Mouse (Mus musculus) heart, embryonic 12.5 days (tissue): ENCODE measurements around the gene Klrb1c. TPM values are rescaled to one million over a fixed set of nuclear protein-coding genes. Genes with fewer than 3 reads are reported as not detected.
A peak's percentile ranks its signal among the peaks of the same experiment; 100 is the strongest.

Source experiments
- ATAC-seq: fragments of 200-750 bp; cut with Nextera tagmentation; 2 replicates; pipeline ENCODE4 v1.8.0; 2017; ENCODE audit warnings: moderate TSS enrichment, moderate library complexity; ENCODE audit not compliant: insufficient number of reproducible peaks, low FRiP score
- H3K27ac ChIP-seq: fragments of 300-500 bp; sonication (generic); 2 replicates; pipeline ENCODE4 v1.5.1; 2016; ENCODE audit warnings: mild to moderate bottlenecking, moderate library complexity; ENCODE audit not compliant: poor library complexity, severe bottlenecking
- H3K27me3 ChIP-seq: fragments of 300-500 bp; sonication (generic); replicated peaks from 2 replicates; pipeline ENCODE4 v1.6.1; 2016; ENCODE audit warnings: mild to moderate bottlenecking, moderate library complexity
- H3K36me3 ChIP-seq: fragments of 300-500 bp; sonication (generic); 2 replicates; pipeline ENCODE4 v1.6.1; 2016; ENCODE audit warnings: mild to moderate bottlenecking, moderate library complexity
- H3K4me1 ChIP-seq: fragments of 300-500 bp; sonication (generic); replicated peaks from 2 replicates; pipeline ENCODE4 v1.6.1; 2016; ENCODE audit warnings: mild to moderate bottlenecking
- H3K4me2 ChIP-seq: fragments of 300-500 bp; sonication (generic); 2 replicates; pipeline ENCODE4 v1.6.1; 2016; ENCODE audit warnings: mild to moderate bottlenecking, moderate library complexity
- H3K4me3 ChIP-seq: fragments of 300-500 bp; sonication (generic); 2 replicates; pipeline ENCODE4 v1.5.1; 2016; ENCODE audit warnings: mild to moderate bottlenecking
- H3K9ac ChIP-seq: fragments of 300-500 bp; sonication (generic); 2 replicates; pipeline ENCODE4 v1.6.1; 2016; ENCODE audit warnings: mild to moderate bottlenecking, moderate library complexity
- H3K9me3 ChIP-seq: fragments of 300-500 bp; sonication (generic); replicated peaks from 2 replicates; pipeline ENCODE4 v1.6.1; 2016; ENCODE audit warnings: mild to moderate bottlenecking, moderate library complexity
- WGBS: fragments of 180-500 bp; shearing (Covaris S2); methylation state at CpG from one replicate; pipeline ENCODE4 v1.1.7; 2016; 5-methylcytosine and 5-hydroxymethylcytosine counted together
- polyA plus RNA-seq: library from polyadenylated mRNA; unstranded; fragments of >200 nt; fragmentation: Nextera tagmentation; extraction: Ambion mirVana; gene quantifications from 2 replicates; pipeline ENCODE4 v1.2.1, GENCODE M21; 2016

Gene Klrb1c
- polyA plus RNA-seq: not detected in 2 replicates

- H3K4me1 ChIP-seq: peaks cover 5% of the 10 kb centered on the region; the same call in 1 of the 2 replicates
- H3K9me3 ChIP-seq: no peaks in the 10 kb centered on the region
- H3K27me3 ChIP-seq: no peaks in the 10 kb centered on the region
- no peak within 1 kb of the TSS for H3K4me2 ChIP-seq
- no peak within 1 kb of the TSS for H3K27ac ChIP-seq
- H3K36me3 ChIP-seq: no peaks in the 10 kb centered on the region
- ATAC-seq: no peak
- 77% methylated on average over 2 of the region's 2 CpGs for WGBS
- H3K9ac ChIP-seq: no peak within 1 kb of the TSS
- no peak within 1 kb of the TSS for H3K4me3 ChIP-seq
Observed at GRCm38 (mm10) chr6:128789115-128789514, at the start of gene Klrb1c. Gene Klrb1c (minus strand): TSS chr6:128789215.

GRCm38 (mm10) chr6:128837454-128838341 is 48.7 kb upstream of the Klrb1c start:
- H3K4me1 ChIP-seq: peaks cover 14% of the 10 kb centered on the region
- no peaks in the 10 kb centered on the region for H3K9me3 ChIP-seq
- H3K36me3 ChIP-seq: no peaks in the 10 kb centered on the region
- peak overlapping the region; percentile 71 for H3K4me3 ChIP-seq
- peak overlapping the region; percentile 90 for H3K4me2 ChIP-seq
- peak overlapping the region; percentile 63; the same call in 1 of the 2 replicates for H3K27ac ChIP-seq
- no peaks in the 10 kb centered on the region for H3K27me3 ChIP-seq
- H3K9ac ChIP-seq: peak overlapping the region; percentile 49
- WGBS: 2% methylated on average over 14 of the region's 14 CpGs
- peak; percentile 27 for ATAC-seq

- no peak for ATAC-seq
- H3K4me1 ChIP-seq: peaks cover 11% of the 10 kb centered on the region
- peak overlapping the region; percentile 90 for H3K4me2 ChIP-seq
- no peaks in the 10 kb centered on the region for H3K36me3 ChIP-seq
- no peaks in the 10 kb centered on the region for H3K27me3 ChIP-seq
- no peak overlapping the region for H3K27ac ChIP-seq
- H3K9ac ChIP-seq: peak overlapping the region; percentile 49; the same call in 1 of the 2 replicates
- H3K4me3 ChIP-seq: peak overlapping the region; percentile 71
- WGBS: 82% methylated on average over 6 of the region's 6 CpGs
- no peaks in the 10 kb centered on the region for H3K9me3 ChIP-seq
Observed at GRCm38 (mm10) chr6:128836955-128837334, 47.9 kb upstream of the Klrb1c start.

- peaks cover 6% of the 10 kb centered on the region for H3K4me1 ChIP-seq
- no peak for ATAC-seq
- 84% methylated on average over 8 of the region's 8 CpGs for WGBS
Observed at GRCm38 (mm10) chr6:128836191-128836954, 47.4 kb upstream of the Klrb1c start.

GRCm38 (mm10) chr6:128835571-128835970 is 46.6 kb upstream of the Klrb1c start:
- 75% methylated on average over 4 of the region's 4 CpGs for WGBS
- no peak for ATAC-seq

More at GRCm38 (mm10) chr6:128836191-128836954, 47.4 kb upstream of the Klrb1c start:
- no peak overlapping the region for H3K9ac ChIP-seq
- no peaks in the 10 kb centered on the region for H3K36me3 ChIP-seq
- H3K4me3 ChIP-seq: no peak overlapping the region
- H3K4me2 ChIP-seq: no peak overlapping the region
- no peaks in the 10 kb centered on the region for H3K27me3 ChIP-seq
- H3K27ac ChIP-seq: no peak overlapping the region
- no peaks in the 10 kb centered on the region for H3K9me3 ChIP-seq

GRCm38 (mm10) chr6:128833046-128833445 is 44.0 kb upstream of the Klrb1c start:
- no peaks in the 10 kb centered on the region for H3K27me3 ChIP-seq
- no peak overlapping the region for H3K9ac ChIP-seq
- H3K4me1 ChIP-seq: no peaks in the 10 kb centered on the region; the same call in none of the 2 replicates
- no peak for ATAC-seq
- WGBS: 75% methylated on average over 10 of the region's 10 CpGs
- no peak overlapping the region for H3K27ac ChIP-seq
- no peak overlapping the region for H3K4me2 ChIP-seq
- H3K9me3 ChIP-seq: no peaks in the 10 kb centered on the region
- no peak overlapping the region for H3K4me3 ChIP-seq
- no peaks in the 10 kb centered on the region for H3K36me3 ChIP-seq

More at GRCm38 (mm10) chr6:128835571-128835970, 46.6 kb upstream of the Klrb1c start:
- no peak overlapping the region for H3K27ac ChIP-seq
- no peaks in the 10 kb centered on the region for H3K27me3 ChIP-seq
- no peak overlapping the region for H3K4me3 ChIP-seq
- H3K9ac ChIP-seq: no peak overlapping the region
- no peaks in the 10 kb centered on the region for H3K9me3 ChIP-seq
- H3K36me3 ChIP-seq: no peaks in the 10 kb centered on the region
- peaks cover 4% of the 10 kb centered on the region for H3K4me1 ChIP-seq
- no peak overlapping the region for H3K4me2 ChIP-seq

GRCm38 (mm10) chr6:128829837-128830236 is 40.8 kb upstream of the Klrb1c start:
- Histone ChIP-seq H3K9ac (no peak overlapping the region), H3K27me3 (no peaks in the 10 kb centered on the region)

GRCm38 (mm10) chr6:128826781-128827180 is 37.8 kb upstream of the Klrb1c start:
- no peak overlapping the region for H3K4me2 ChIP-seq
- no peaks in the 10 kb centered on the region for H3K9me3 ChIP-seq
- H3K4me1 ChIP-seq: no peaks in the 10 kb centered on the region
- no peaks in the 10 kb centered on the region for H3K36me3 ChIP-seq
- no peaks in the 10 kb centered on the region for H3K27me3 ChIP-seq
- H3K9ac ChIP-seq: no peak overlapping the region
- WGBS: 90% methylated on average over 3 of the region's 3 CpGs
- no peak overlapping the region for H3K4me3 ChIP-seq
- no peak overlapping the region for H3K27ac ChIP-seq
- ATAC-seq: no peak

More at GRCm38 (mm10) chr6:128829837-128830236, 40.8 kb upstream of the Klrb1c start:
- no peak overlapping the region for H3K27ac ChIP-seq
- no peaks in the 10 kb centered on the region for H3K4me1 ChIP-seq
- H3K4me3 ChIP-seq: no peak overlapping the region
- no peak overlapping the region for H3K4me2 ChIP-seq
- no peak for ATAC-seq
- H3K9me3 ChIP-seq: no peaks in the 10 kb centered on the region
- H3K36me3 ChIP-seq: no peaks in the 10 kb centered on the region
- 51% methylated on average over 4 of the region's 4 CpGs for WGBS

GRCm38 (mm10) chr6:128826132-128826531 is 37.1 kb upstream of the Klrb1c start, which contains the start of the genes Gm44511 and Klrb1b:
Gene Gm44511 (minus strand): TSS chr6:128826315.
Gene Klrb1b (minus strand): TSS chr6:128826331.
- no peak for ATAC-seq
- no peaks in the 10 kb centered on the region for H3K27me3 ChIP-seq
- 82% methylated on average over 6 of the region's 6 CpGs for WGBS

GRCm38 (mm10) chr6:128818083-128818802 is 29.2 kb upstream of the Klrb1c start:
- H3K27ac ChIP-seq: no peak overlapping the region
- H3K4me1 ChIP-seq: no peaks in the 10 kb centered on the region
- no peak overlapping the region for H3K4me2 ChIP-seq
- no peaks in the 10 kb centered on the region for H3K36me3 ChIP-seq
- WGBS: 82% methylated on average over 4 of the region's 4 CpGs
- no peaks in the 10 kb centered on the region for H3K27me3 ChIP-seq
- ATAC-seq: no peak
- no peak overlapping the region for H3K4me3 ChIP-seq
- no peaks in the 10 kb centered on the region for H3K9me3 ChIP-seq
- no peak overlapping the region for H3K9ac ChIP-seq

More at GRCm38 (mm10) chr6:128826132-128826531, 37.1 kb upstream of the Klrb1c start, which contains the start of the genes Gm44511 and Klrb1b:
- no peak within 1 kb of the TSS for H3K4me2 ChIP-seq
- no peaks in the 10 kb centered on the region for H3K9me3 ChIP-seq
- no peaks in the 10 kb centered on the region for H3K36me3 ChIP-seq
- no peak within 1 kb of the TSS for H3K27ac ChIP-seq
- H3K4me3 ChIP-seq: no peak within 1 kb of the TSS
- no peaks in the 10 kb centered on the region for H3K4me1 ChIP-seq
- H3K9ac ChIP-seq: no peak within 1 kb of the TSS
